Mouse (Mus musculus) neural tube, embryonic 15.5 days (tissue): Measurements from ENCODE around the gene Amot. TPM values are rescaled to one million over a fixed set of nuclear protein-coding genes. Genes with fewer than 3 reads are reported as not detected.

Experiments
- ATAC-seq: fragments of 200-750 bp; cut with Nextera tagmentation; 2 replicates; pipeline ENCODE4 v1.8.0; 2017; ENCODE audit warnings: mild to moderate bottlenecking, moderate TSS enrichment, moderate library complexity; ENCODE audit not compliant: low FRiP score
- H3K27ac ChIP-seq: fragments of 300-500 bp; sonication (generic); replicated peaks from 2 replicates; pipeline ENCODE4 v1.5.1; 2015; ENCODE audit warnings: mild to moderate bottlenecking, inconsistent platforms
- H3K27me3 ChIP-seq: fragments of 300-500 bp; sonication (generic); replicated peaks from 2 replicates; pipeline ENCODE4 v1.6.1; 2015; ENCODE audit warnings: inconsistent platforms
- H3K36me3 ChIP-seq: fragments of 300-500 bp; sonication (generic); 2 replicates; pipeline ENCODE4 v1.6.1; 2015; ENCODE audit warnings: inconsistent platforms
- H3K4me1 ChIP-seq: fragments of 300-500 bp; sonication (generic); 2 replicates; pipeline ENCODE4 v1.6.1; 2015; ENCODE audit warnings: inconsistent platforms
- H3K4me2 ChIP-seq: fragments of 300-500 bp; sonication (generic); 2 replicates; pipeline ENCODE4 v1.6.1; 2015; ENCODE audit warnings: inconsistent platforms, mild to moderate bottlenecking, moderate library complexity
- H3K4me3 ChIP-seq: fragments of 300-500 bp; sonication (generic); replicated peaks from 2 replicates; pipeline ENCODE4 v1.5.1; 2015; ENCODE audit warnings: mild to moderate bottlenecking, inconsistent platforms
- H3K9ac ChIP-seq: fragments of 300-500 bp; sonication (generic); replicated peaks from 2 replicates; pipeline ENCODE4 v1.6.1; 2015; ENCODE audit warnings: mild to moderate bottlenecking, inconsistent platforms
- H3K9me3 ChIP-seq: fragments of 300-500 bp; sonication (generic); replicated peaks from 2 replicates; pipeline ENCODE4 v1.6.1; 2016; ENCODE audit warnings: inconsistent platforms
- WGBS: fragments of 180-500 bp; shearing (Covaris S2); methylation state at CpG from one replicate; pipeline ENCODE4 v1.1.7; 2015; ENCODE audit warnings: mixed read lengths; 5-methylcytosine and 5-hydroxymethylcytosine counted together
- polyA plus RNA-seq: library from polyadenylated mRNA; unstranded; fragments of >200 nt; fragmentation: Nextera tagmentation; extraction: Ambion mirVana; gene quantifications from 2 replicates; pipeline ENCODE4 v1.2.1, GENCODE M21; 2015

Amot gene
- polyA plus RNA-seq, result 9.1 and 12.0 TPM in 2 replicates

DNA sequence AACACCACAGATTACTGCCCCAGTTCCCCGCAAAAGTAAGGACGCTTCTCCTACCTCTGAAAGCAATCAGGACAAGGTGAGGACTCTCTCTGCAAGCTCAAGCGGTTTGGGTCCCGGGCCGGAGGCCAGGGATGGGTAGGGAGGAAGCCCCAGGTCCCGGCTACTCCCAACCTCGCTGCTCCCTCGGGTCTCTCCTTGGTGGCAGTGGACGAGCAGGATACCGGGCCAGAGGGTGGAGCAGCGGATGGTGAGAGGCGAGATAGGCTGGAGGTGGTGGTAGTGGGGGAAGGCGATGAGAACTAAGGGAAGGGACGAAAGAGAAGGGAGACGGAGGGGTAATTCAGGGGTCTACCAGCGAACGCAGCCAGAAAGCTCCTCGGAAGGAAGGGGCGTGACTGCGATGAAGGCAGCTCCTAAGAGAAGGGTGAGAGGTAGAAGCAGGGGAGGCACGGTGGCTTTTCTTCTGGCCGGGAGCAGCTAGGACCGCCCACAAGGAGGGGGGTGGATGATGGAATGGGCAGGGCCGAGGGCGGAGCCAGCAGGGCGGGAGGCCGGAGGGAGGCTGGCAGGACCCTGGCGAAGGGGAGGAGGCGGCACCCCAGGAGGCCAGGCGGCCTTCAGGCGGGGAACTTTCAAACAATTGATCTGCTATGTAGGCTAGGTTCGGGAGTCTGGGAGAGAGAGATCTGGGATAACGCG, at the start of gene Amot:
Amot (minus strand) TSS at position 465 of the 699 bp plus-strand sequence.
- Histone ChIP-seq H3K4me3 (peak within 1 kb of the TSS; percentile 51), H3K4me1 (no peaks in the 10 kb centered on the region), H3K27ac (peak within 1 kb of the TSS; percentile 41), H3K4me2 (peak within 1 kb of the TSS; percentile 71), H3K9me3 (no peaks in the 10 kb centered on the region), H3K36me3 (no peaks in the 10 kb centered on the region), H3K27me3 (no peaks in the 10 kb centered on the region), H3K9ac (peak within 1 kb of the TSS; percentile 57)
- peak; percentile 92 for ATAC-seq
- WGBS, result 18% methylated on average over 31 of the region's 34 CpGs

DNA sequence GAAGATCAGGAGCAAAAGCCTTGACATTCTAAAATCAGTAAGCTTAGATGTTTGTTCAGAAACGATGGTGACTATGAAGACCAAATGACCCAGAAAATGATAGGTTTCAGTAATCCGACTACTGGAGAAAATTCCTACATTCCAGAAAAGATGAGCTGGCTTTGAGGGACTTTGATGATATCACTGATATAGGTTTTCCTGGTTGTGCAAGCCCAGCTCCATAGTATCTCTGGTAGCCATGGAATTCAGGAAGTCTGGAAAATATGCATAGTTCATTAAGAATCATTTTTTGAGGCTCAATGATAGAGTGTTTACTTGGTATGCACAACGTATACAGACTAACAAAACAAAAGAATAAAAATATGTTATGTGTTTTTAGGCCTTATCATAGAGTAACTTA, 40.1 kb upstream of the Amot start:
- ATAC-seq, result no peak
- Histone ChIP-seq H3K4me1 (no peaks in the 10 kb centered on the region), H3K27me3 (no peaks in the 10 kb centered on the region), H3K4me3 (no peak overlapping the region), H3K9me3 (no peaks in the 10 kb centered on the region), H3K9ac (no peak overlapping the region), H3K27ac (no peak overlapping the region), H3K4me2 (no peak overlapping the region), H3K36me3 (no peaks in the 10 kb centered on the region)
- 83% methylated on average over 3 of the region's 3 CpGs for WGBS

DNA sequence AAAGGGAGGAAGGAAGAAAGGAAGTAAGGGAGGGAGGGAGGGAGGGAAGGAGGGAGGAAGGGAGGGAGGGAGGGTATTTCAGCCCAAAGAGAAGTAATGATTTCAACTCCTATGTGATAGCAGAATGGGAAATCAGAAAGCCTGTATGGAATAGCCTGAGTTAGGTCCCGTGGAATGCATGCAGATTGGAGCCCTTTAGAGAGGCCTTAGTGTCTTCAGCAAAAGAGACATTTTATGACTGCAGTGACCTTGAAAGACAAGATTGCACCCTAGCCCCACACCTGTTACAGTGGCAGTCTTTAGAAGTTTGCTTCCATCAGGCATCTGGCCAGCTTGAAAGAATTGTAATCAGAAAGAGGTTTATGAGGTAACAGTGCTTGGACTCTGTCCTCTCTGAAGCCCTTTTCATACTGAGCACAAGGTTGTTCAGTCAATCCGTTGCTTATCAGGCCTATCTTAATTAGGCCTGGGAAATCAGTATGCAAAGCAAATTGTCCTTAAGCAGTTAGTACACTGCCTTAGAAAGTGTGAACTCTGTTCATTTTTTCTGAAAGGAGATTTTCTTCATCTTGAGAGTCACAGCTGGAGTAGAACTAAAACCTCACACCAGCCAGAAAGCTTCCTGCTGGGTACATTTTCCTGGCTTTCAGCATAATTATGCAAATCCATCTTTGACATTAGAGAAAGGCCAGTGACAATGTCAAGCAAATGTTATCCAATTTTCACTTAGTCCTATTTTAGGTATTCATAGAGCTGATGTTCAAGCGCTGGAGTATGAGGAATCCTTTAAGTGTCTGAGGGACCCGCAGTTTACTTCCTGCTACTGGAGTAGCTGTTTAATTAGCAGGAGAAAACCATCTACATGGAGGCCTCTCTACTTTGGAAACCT, 38.9 kb upstream of the Amot start:
- no peaks in the 10 kb centered on the region for H3K27me3 ChIP-seq
- no peaks in the 10 kb centered on the region for H3K4me1 ChIP-seq
- no peak overlapping the region for H3K4me2 ChIP-seq
- H3K36me3 ChIP-seq, result no peaks in the 10 kb centered on the region
- no peak overlapping the region for H3K9ac ChIP-seq
- no peak overlapping the region for H3K27ac ChIP-seq
- no peaks in the 10 kb centered on the region for H3K9me3 ChIP-seq
- no peak for ATAC-seq
- 63% methylated on average over 4 of the region's 4 CpGs for WGBS
- no peak overlapping the region for H3K4me3 ChIP-seq

DNA sequence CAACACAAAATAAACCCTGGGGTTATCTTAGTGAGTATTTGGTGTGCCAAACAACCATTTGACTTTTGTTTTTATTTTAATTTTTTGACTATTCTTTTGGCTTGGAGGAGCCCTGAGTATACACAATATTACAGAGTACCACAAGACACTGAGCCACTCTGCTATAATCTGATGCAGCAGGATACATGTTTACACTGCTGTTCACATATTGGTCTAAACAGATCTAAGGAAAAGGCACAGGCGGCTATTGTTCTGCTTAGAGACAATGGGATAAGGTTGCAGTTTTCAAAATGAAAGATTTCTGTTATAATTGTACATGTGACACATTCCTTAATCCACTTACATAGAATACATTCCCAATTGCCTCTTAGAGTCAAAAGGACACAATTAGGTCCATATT, 36.1 kb upstream of the Amot start:
- Histone ChIP-seq H3K27ac (no peak overlapping the region), H3K27me3 (no peaks in the 10 kb centered on the region), H3K36me3 (no peaks in the 10 kb centered on the region), H3K4me1 (no peaks in the 10 kb centered on the region), H3K4me3 (no peak overlapping the region), H3K9me3 (no peaks in the 10 kb centered on the region), H3K9ac (no peak overlapping the region), H3K4me2 (no peak overlapping the region)
- no peak for ATAC-seq
- WGBS, result 89% methylated on average over 1 of the region's 1 CpGs

DNA sequence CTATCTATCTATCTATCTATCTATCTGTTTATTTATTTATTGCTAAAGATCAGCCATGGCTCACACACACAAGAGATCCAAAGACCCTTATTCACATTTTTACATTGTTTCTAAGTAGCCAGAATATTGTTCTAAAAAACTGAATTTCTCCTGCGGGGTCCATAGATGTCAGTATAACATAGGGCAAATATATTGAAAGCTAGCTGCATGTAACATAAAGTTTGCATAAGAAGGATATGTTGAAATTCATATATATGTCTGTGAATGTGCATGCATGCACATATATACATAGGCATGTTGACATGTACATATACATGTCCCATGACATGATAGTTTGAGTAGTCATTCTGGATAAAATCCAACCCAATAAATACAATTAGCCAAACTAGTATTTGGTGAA, 35.3 kb upstream of the Amot start:
- 84% methylated on average over 1 of the region's 1 CpGs for WGBS
- no peak for ATAC-seq
- Histone ChIP-seq H3K36me3 (no peaks in the 10 kb centered on the region), H3K4me1 (no peaks in the 10 kb centered on the region), H3K27ac (no peak overlapping the region), H3K4me2 (no peak overlapping the region), H3K4me3 (no peak overlapping the region), H3K27me3 (no peaks in the 10 kb centered on the region), H3K9me3 (no peaks in the 10 kb centered on the region), H3K9ac (no peak overlapping the region)

DNA sequence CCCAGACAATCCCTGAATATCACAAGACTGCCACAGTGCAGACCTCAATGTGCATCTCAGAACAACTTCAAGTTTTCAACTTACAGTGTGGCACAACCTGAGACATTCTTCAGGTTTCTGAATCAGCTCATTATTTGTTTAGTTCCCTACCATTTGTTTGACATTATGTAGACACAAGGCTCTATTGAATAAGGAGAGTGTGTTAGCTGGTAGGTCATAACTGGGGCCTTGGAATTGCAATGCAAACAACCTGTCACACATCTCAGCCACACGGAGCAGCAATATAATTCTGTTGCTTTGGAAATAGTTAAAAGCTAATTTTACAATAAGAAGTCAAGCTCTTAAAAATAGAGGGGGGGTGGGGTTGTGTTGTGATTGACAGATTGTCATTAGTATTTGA, 24.6 kb upstream of the Amot start:
- Histone ChIP-seq H3K27me3 (no peaks in the 10 kb centered on the region), H3K4me1 (no peaks in the 10 kb centered on the region), H3K9ac (no peak overlapping the region), H3K4me3 (no peak overlapping the region), H3K4me2 (no peak overlapping the region), H3K36me3 (no peaks in the 10 kb centered on the region), H3K27ac (no peak overlapping the region), H3K9me3 (no peaks in the 10 kb centered on the region)
- 65% methylated on average over 1 of the region's 1 CpGs for WGBS
- ATAC-seq, result no peak

DNA sequence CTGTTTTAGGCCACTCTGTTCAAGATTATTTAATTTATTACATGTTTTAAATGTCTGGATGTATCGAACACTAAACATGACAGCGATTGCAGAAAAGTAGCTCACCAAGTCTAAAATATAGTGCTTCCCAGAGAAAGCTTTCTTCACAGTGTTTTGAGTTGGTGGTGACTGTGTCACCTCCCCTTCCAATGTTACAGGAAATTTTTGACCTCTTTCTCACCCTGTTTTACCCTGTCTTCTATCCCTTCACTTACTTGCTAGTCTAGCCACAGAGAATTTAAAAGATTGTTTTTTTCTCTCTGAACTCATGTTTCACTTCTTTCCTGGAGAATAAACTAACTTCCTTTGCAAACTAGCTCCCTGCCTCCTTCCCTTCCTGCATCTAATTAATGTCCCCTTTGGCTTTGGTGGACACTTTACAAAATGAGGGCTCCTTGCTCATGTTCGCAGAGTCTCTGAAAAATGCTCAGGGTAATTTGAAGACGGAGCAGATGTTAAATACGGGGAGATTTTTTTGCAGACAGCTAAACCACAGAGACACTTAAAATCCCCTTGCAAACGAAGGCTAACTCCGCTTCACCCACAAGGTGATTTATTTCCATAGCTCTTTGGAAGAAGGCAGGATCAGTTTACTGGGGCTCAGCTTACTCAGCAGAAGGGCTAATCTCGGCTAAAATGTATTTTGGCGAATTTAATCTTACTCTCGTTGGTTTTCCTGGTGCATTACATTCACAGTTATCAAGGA, 11.5 kb upstream of the Amot start:
- H3K27me3 ChIP-seq, result no peaks in the 10 kb centered on the region
- no peak overlapping the region for H3K9ac ChIP-seq
- no peak overlapping the region for H3K4me2 ChIP-seq
- H3K27ac ChIP-seq, result no peak overlapping the region
- no peaks in the 10 kb centered on the region for H3K4me1 ChIP-seq
- H3K36me3 ChIP-seq, result no peaks in the 10 kb centered on the region
- H3K9me3 ChIP-seq, result no peaks in the 10 kb centered on the region
- H3K4me3 ChIP-seq, result no peak overlapping the region
- 63% methylated on average over 10 of the region's 10 CpGs for WGBS
- ATAC-seq, result no peak

DNA sequence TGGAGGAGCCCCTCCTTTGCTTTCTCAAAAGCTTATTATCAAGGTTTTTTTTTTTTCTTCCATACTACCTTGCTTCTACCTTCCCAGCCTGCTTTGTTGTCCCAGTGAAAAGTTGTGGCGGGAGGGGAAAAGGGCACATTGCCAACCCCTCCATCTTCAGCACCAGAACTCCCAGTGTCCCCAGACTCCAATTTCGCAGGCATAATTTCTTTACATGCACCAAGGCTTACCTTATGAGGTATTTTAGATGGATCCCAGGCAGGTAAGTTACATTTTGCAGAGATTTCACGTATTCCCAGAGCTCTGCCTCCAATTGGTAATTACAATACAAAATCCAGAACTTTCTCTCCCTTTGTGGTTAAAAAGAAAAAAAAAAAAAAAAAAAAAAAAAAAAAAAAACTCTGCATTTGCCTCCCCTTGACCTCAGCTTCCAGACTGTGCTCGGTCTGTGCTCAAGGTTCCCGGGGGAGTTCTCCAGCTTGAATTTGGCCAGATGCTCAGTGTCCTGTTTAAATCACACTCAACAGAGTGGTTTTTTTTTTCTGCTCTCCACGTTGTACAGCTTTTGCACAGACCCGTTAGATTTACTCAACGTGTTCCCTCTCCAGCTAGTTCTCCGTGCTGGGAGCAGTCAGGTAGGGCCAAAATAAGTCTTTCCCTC, 10.6 kb upstream of the Amot start:
- 71% methylated on average over 9 of the region's 9 CpGs for WGBS

DNA sequence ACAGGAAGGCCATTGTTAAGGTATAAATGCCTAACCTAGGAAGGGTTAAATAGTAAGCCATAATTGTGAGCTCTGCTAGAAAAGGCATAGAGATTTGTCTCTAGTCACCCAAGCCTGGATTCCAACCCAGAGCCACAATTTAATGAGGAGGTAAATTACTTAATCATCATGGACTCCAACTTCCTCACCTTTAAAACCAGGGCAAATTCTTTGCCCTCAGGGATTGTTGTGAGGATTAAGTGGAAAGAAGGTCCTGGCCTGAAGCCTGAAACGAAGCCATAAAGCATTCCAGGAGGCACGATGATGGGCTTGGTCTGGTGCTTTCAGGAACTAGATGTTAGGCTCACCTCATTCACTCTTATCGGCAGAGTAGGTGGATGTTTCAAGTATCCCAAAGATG, 5.7 kb upstream of the Amot start:
- no peak overlapping the region for H3K27ac ChIP-seq
- no peak for ATAC-seq
- no peak overlapping the region for H3K4me3 ChIP-seq
- H3K9me3 ChIP-seq, result no peaks in the 10 kb centered on the region
- no peak overlapping the region for H3K9ac ChIP-seq
- H3K4me2 ChIP-seq, result no peak overlapping the region
- H3K4me1 ChIP-seq, result no peaks in the 10 kb centered on the region
- H3K27me3 ChIP-seq, result no peaks in the 10 kb centered on the region
- WGBS, result 56% methylated on average over 3 of the region's 3 CpGs
- H3K36me3 ChIP-seq, result no peaks in the 10 kb centered on the region

More for the DNA sequence above, 10.6 kb upstream of the Amot start:
- H3K27ac ChIP-seq, result no peak overlapping the region
- no peaks in the 10 kb centered on the region for H3K36me3 ChIP-seq
- no peak overlapping the region for H3K4me2 ChIP-seq
- H3K9me3 ChIP-seq, result no peaks in the 10 kb centered on the region
- no peak overlapping the region for H3K4me3 ChIP-seq
- no peak for ATAC-seq
- no peak overlapping the region for H3K9ac ChIP-seq
- H3K4me1 ChIP-seq, result no peaks in the 10 kb centered on the region
- no peaks in the 10 kb centered on the region for H3K27me3 ChIP-seq

DNA sequence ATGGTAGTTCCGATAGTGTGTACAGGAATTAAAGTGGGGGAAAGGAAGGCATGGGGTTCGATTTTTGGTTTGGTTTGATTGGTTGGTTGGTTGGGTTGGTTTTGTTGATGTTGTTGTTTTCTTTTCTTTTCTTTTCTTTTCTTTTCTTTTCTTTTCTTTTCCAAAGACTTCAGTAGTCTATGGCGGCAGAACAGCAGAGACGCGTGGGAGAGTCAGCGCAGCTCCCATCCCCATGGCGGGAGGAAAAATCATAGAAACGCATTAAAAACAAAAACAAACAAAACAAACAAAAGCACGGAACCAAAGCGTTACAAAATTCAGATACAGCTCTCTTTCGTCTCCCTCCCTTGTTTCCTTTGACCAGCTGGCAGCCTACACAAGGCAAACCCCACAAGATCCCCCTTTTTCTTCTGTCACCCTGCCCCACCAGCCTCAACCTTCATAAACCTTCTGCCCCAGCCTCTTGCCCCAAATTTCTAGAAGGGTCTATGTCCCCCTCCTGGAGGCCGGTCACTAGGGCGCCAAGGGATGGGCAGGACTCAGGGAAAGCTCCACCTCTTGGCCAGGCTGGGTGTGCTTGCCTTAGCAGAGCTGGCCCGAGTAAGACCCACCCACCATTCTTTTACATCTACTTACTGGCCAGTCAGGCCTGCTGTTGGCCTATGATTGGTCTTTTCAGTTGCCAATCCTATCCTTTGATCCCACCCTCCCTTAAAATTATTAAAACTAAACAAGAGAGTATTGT, 648 bp upstream of the Amot start:
- Histone ChIP-seq H3K9me3 (no peaks in the 10 kb centered on the region), H3K36me3 (no peaks in the 10 kb centered on the region), H3K27ac (peak overlapping the region; percentile 41), H3K27me3 (no peaks in the 10 kb centered on the region), H3K4me1 (no peaks in the 10 kb centered on the region), H3K9ac (no peak overlapping the region), H3K4me2 (peak overlapping the region; percentile 71), H3K4me3 (peak overlapping the region; percentile 51)
- 19% methylated on average over 14 of the region's 14 CpGs for WGBS
- peak; percentile 94 for ATAC-seq
